Mouse (Mus musculus): Measurements from ENCODE around the gene Tas2r108. TPM values are rescaled to one million over a fixed set of nuclear protein-coding genes. Genes with fewer than 3 reads are reported as not detected.

Tas2r108 gene
- polyA plus RNA-seq, 1 experiment from 2014 or later: 0.19 TPM

Other genes with a start within 250 kb of the Tas2r108 start
- 46.7 and 50.3 TPM in 2 replicates for gene Agk, start 168.4 kb upstream of the Tas2r108 start, polyA plus RNA-seq (2016; fragmentation: Nextera tagmentation; extraction: Ambion mirVana)
- gene E330009J07Rik, start 57.4 kb upstream of the Tas2r108 start, polyA plus RNA-seq (2016; fragmentation: Nextera tagmentation; extraction: Ambion mirVana): 13.9 and 16.2 TPM in 2 replicates
- gene Wee2, start 54.4 kb upstream of the Tas2r108 start, polyA plus RNA-seq (2016; fragmentation: Nextera tagmentation; extraction: Ambion mirVana): 0.05 and 0.06 TPM in 2 replicates
- 237 and 245 TPM in 2 replicates for gene Ssbp1, start 22.2 kb upstream of the Tas2r108 start, polyA plus RNA-seq (2016; fragmentation: Nextera tagmentation; extraction: Ambion mirVana)
- gene Tas2r137, start 2.3 kb upstream of the Tas2r108 start, polyA plus RNA-seq (2016; fragmentation: Nextera tagmentation; extraction: Ambion mirVana): not detected in 2 replicates
- not detected in 2 replicates for gene Prss37, start 26.0 kb downstream of the Tas2r108 start, polyA plus RNA-seq (2016; fragmentation: Nextera tagmentation; extraction: Ambion mirVana)
- 0.10 and 0.24 TPM in 2 replicates for gene Olfr461, start 61.5 kb downstream of the Tas2r108 start, polyA plus RNA-seq (2016; fragmentation: Nextera tagmentation; extraction: Ambion mirVana)
- not detected in 2 replicates for gene Olfr460, start 76.0 kb downstream of the Tas2r108 start, polyA plus RNA-seq (2016; fragmentation: Nextera tagmentation; extraction: Ambion mirVana)
- gene Clec5a, start 92.3 kb downstream of the Tas2r108 start, polyA plus RNA-seq (2016; fragmentation: Nextera tagmentation; extraction: Ambion mirVana): 0.37 and 0.41 TPM in 2 replicates
- gene Tas2r138, start 119.8 kb downstream of the Tas2r108 start, polyA plus RNA-seq (2016; fragmentation: Nextera tagmentation; extraction: Ambion mirVana): not detected in 2 replicates
- not detected in 2 replicates for gene Mgam, start 135.3 kb downstream of the Tas2r108 start, polyA plus RNA-seq (2016; fragmentation: Nextera tagmentation; extraction: Ambion mirVana)

All from forebrain, embryonic 10.5 days (tissue).